Mouse (Mus musculus) cerebellum, adult 2 months (tissue): ENCODE measurements at regions not wholly inside any gene's neighbourhood (a gene's known extent, or its start where the extent isn't known, plus 50 kb on each side); places are given as distances from the start of the nearest gene placed in this dataset.
A peak's percentile ranks its signal among the peaks of the same experiment; 100 is the strongest.
"Not testable (repeated sequence)": the region's sequence is repeated elsewhere in the genome, so short reads cannot be mapped to it uniquely, and the experiment has no call there.

ENCODE experiments used
- DNase-seq, 2 experiments: peaks; one replicate each; pipeline ENCODE4 v3.0.0; 2021
- H3K27ac ChIP-seq: fragments of 200-500 bp; 2 replicates; pipeline ENCODE4 v1.5.1; 2012; ENCODE audit warnings: low read length, control low read depth, inconsistent platforms; ENCODE audit not compliant: insufficient read depth
- H3K27me3 ChIP-seq: fragments of 200-500 bp; 2 replicates; pipeline ENCODE4 v1.6.1; 2012; ENCODE audit warnings: inconsistent platforms, mild to moderate bottlenecking, low read length, moderate library complexity; ENCODE audit not compliant: control insufficient read depth, insufficient read depth
- H3K4me1 ChIP-seq: fragments of 200-500 bp; 2 replicates; pipeline ENCODE4 v1.6.1; 2011; ENCODE audit warnings: low read length; ENCODE audit not compliant: control insufficient read depth, insufficient read depth
- H3K4me3 ChIP-seq: fragments of 200-500 bp; replicated peaks from 2 replicates; pipeline ENCODE3; 2011; ENCODE audit warnings: mild to moderate bottlenecking, low read depth, low read length, control low read depth; ENCODE audit not compliant: insufficient read depth
- CTCF ChIP-seq: fragments of 200-500 bp; IDR thresholded peaks from 2 replicates; pipeline ENCODE4 v1.5.1; 2011; ENCODE audit warnings: low read depth, mild to moderate bottlenecking, control low read depth, low read length, moderate library complexity, borderline replicate concordance; ENCODE audit not compliant: insufficient read depth
- POLR2A ChIP-seq: fragments of 200-500 bp; IDR thresholded peaks from 2 replicates; pipeline ENCODE4 v1.6.1; 2011; ENCODE audit warnings: low read length, control low read depth, borderline replicate concordance; ENCODE audit not compliant: insufficient read depth
- WGBS: fragments of 180-500 bp; shearing (Covaris S2); methylation state at CpG from one replicate; pipeline ENCODE4 v1.1.7; 2018; 5-methylcytosine and 5-hydroxymethylcytosine counted together

DNA sequence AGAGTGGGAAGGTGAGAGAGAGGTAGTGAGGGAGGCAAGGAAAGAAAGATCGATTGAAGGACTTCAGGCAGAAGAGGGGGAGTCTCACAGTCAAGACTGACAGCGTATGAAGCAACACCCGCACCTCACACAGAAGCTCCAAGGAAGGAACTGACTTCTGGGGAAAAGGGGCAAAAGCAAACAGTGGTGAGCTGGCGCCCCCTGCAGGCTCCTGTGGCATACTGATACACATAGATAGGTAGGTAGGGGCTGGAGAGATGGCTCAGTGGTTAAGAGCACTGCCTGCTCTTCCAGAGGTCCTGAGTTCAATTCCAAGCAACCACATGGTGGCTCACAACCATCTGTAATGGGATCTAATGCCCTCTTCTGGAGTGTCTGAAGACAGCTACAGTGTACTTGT lies 183.0 kb downstream of the Prdm2 start:
- WGBS = 72% methylated on average over 4 of the region's 4 CpGs
- H3K27me3 ChIP-seq, H3K4me3 ChIP-seq, H3K27ac ChIP-seq, DNase-seq, H3K4me1 ChIP-seq: not testable (repeated sequence)
- TF ChIP-seq CTCF = peak; percentile 11; the same call in 1 of the 2 replicates

GRCm38 (mm10) chr4:143027292-143027691 lies 185.5 kb downstream of the Prdm2 start:
- Histone ChIP-seq H3K4me3 (no peak overlapping the region), H3K27me3 (no peaks in the 10 kb centered on the region), H3K27ac (no peak overlapping the region), H3K4me1 (no peaks in the 10 kb centered on the region)
- TF ChIP-seq POLR2A = no peak
- peak; percentile 90 for TF ChIP-seq CTCF
- 3% methylated on average over 5 of the region's 5 CpGs for WGBS
- peak; percentile 44 to 60 for DNase-seq

DNA sequence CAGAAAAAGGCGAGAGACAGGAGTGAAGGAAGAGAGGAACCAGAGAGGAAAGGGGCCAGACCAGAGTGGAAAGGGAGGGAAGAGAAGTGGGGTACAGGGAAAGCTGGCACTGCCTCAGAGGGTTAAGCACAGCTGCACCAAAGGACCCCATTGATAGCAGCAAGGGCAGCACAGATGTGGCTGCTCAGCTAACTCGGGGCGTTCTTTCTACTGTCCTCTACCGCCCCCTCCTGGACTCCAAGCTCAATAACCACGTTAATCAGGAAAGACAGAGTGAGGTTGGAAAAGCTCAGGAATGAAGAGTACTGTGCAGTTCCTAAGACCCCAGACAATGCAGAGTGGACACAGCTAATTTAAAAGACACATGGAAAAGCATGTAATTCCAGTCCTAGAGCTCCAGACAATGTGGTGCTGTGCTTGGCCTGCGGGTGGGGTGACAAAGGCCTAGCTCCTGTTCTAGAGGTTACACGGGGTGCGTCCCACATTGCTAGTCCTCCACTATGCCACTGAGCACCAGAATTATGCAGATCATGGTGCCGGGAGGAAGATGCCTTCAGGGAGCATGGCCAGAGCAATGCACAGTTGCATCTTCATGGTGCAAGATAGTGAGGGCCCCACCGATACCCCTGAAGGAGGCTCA lies 191.4 kb downstream of the Prdm2 start:
- 47% methylated on average over 10 of the region's 10 CpGs for WGBS

GRCm38 (mm10) chr4:143020658-143021057 lies 192.1 kb downstream of the Prdm2 start:
- 50% methylated on average over 4 of the region's 4 CpGs for WGBS
- Histone ChIP-seq H3K27ac (no peak overlapping the region), H3K4me1 (no peaks in the 10 kb centered on the region), H3K27me3 (no peaks in the 10 kb centered on the region), H3K4me3 (no peak overlapping the region)
- no peak for DNase-seq
- TF ChIP-seq CTCF = no peak
- no peak for TF ChIP-seq POLR2A

More for the DNA sequence above, 191.4 kb downstream of the Prdm2 start:
- no peak overlapping the region for H3K27ac ChIP-seq
- H3K27me3 ChIP-seq = no peaks in the 10 kb centered on the region
- H3K4me1 ChIP-seq = no peaks in the 10 kb centered on the region
- no peak for TF ChIP-seq POLR2A
- peak; percentile 86 for TF ChIP-seq CTCF
- H3K4me3 ChIP-seq = no peak overlapping the region
- DNase-seq = peak; percentile 50 to 65

- no peak for TF ChIP-seq CTCF
- TF ChIP-seq POLR2A = no peak
- no peaks in the 10 kb centered on the region for H3K27me3 ChIP-seq
- DNase-seq = no peak
- peaks cover 8% of the 10 kb centered on the region for H3K4me1 ChIP-seq
- H3K4me3 ChIP-seq = no peak overlapping the region
- 59% methylated on average over 8 of the region's 8 CpGs for WGBS
- H3K27ac ChIP-seq = no peak overlapping the region
Observed at GRCm38 (mm10) chr4:143012900-143013299, 199.9 kb downstream of the Prdm2 start.

- H3K27ac ChIP-seq = no peak overlapping the region
- TF ChIP-seq CTCF = no peak
- no peaks in the 10 kb centered on the region for H3K27me3 ChIP-seq
- no peak overlapping the region for H3K4me3 ChIP-seq
- WGBS = 42% methylated on average over 13 of the region's 13 CpGs
- H3K4me1 ChIP-seq = no peaks in the 10 kb centered on the region; the same call in 1 of the 2 replicates
- no peak for DNase-seq
Observed at GRCm38 (mm10) chr4:143001961-143002360, 210.8 kb downstream of the Prdm2 start.

- no peak overlapping the region for H3K27ac ChIP-seq
- TF ChIP-seq CTCF (no peak), POLR2A (no peak)
- DNase-seq = no peak
- WGBS = 85% methylated on average over 5 of the region's 5 CpGs
- H3K4me3 ChIP-seq = no peak overlapping the region
- no peaks in the 10 kb centered on the region for H3K27me3 ChIP-seq
- peaks cover 4% of the 10 kb centered on the region; the same call in 1 of the 2 replicates for H3K4me1 ChIP-seq
Observed at GRCm38 (mm10) chr4:143001486-143001885, 211.3 kb downstream of the Prdm2 start.

- H3K27me3 ChIP-seq = no peaks in the 10 kb centered on the region
- H3K4me1 ChIP-seq = peaks cover 10% of the 10 kb centered on the region; the same call in 1 of the 2 replicates
- 22% methylated on average over 4 of the region's 4 CpGs for WGBS
- DNase-seq = peak in 1 of 2 experiments; percentile 36
- no peak overlapping the region for H3K4me3 ChIP-seq
- TF ChIP-seq POLR2A (no peak), CTCF (peak; percentile 35; the same call in 1 of the 2 replicates)
- H3K27ac ChIP-seq = no peak overlapping the region
Observed at GRCm38 (mm10) chr4:142996406-142996805, 216.4 kb downstream of the Prdm2 start.

- no peak overlapping the region for H3K27ac ChIP-seq
- H3K4me3 ChIP-seq = no peak overlapping the region
- 66% methylated on average over 4 of the region's 4 CpGs for WGBS
- TF ChIP-seq CTCF (no peak), POLR2A (no peak)
- peaks cover 5% of the 10 kb centered on the region; the same call in 1 of the 2 replicates for H3K4me1 ChIP-seq
- H3K27me3 ChIP-seq = no peaks in the 10 kb centered on the region
- no peak for DNase-seq
Observed at GRCm38 (mm10) chr4:142991401-142991800, 221.4 kb downstream of the Prdm2 start.
